Mouse (Mus musculus) ES-Bruce4 (cell line): ENCODE data around the gene Ilkap.

Experiments used
- CTCF ChIP-seq: IDR thresholded peaks from one replicate; pipeline ENCODE4 v1.8.1; 2011; ENCODE audit warnings: low read depth, low read length
- EP300 ChIP-seq: IDR thresholded peaks from 2 replicates; pipeline ENCODE4 v1.6.1; 2011; ENCODE audit warnings: low read depth, low read length; ENCODE audit not compliant: insufficient read depth

DNA sequence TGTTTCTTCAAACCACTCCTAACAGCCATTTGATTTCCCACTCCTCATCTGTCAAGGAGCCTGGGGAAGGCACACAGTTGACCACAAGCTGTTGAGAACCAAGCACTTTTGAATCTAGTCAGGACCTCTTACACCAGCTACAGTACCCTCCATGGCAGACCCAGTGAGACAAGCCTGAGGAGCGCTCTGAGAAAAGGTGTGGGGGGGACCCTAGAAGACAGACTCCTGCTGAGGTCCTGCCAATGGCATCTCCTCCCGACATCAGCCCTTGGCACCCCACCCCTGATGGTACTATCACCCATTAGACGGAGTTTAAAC, 38.4 kb upstream of the Ilkap start:
- TF ChIP-seq EP300, result no peak
- TF ChIP-seq CTCF, result no peak
